Mouse (Mus musculus) megakaryocyte-erythroid progenitor cell, adult 5-6 weeks (primary cell): Measurements from ENCODE around the gene Gnb4. TPM values are rescaled to one million over a fixed set of nuclear protein-coding genes. Genes with fewer than 3 reads are reported as not detected.
A peak's percentile ranks its signal among the peaks of the same experiment; 100 is the strongest.

ENCODE experiments used
- ATAC-seq: replicated peaks from 2 replicates; pipeline ENCODE4 v1.8.0; 2016; ENCODE audit warnings: mild to moderate bottlenecking, inconsistent platforms; ENCODE audit not compliant: severe bottlenecking, poor library complexity, low FRiP score, low TSS enrichment
- total RNA-seq, 2 experiments: library from RNA; stranded (forward) in 1 of 2; stranded (reverse) in 1 of 2; fragments of 200-1000, 215-1000 nt in 1 of 2; fragments of >200 nt in 1 of 2; fragmentation: Nextera tagmentation in 1 of 2; gene quantifications; 2 replicates each; pipeline ENCODE4 v1.2.3; 2014 to 2017

Gene Gnb4
- total RNA-seq (2014; fragmentation: Nextera tagmentation): 33.0 and 42.2 TPM in 2 replicates
- 31.4 and 57.6 TPM in 2 replicates for total RNA-seq (2017)

- peak; percentile 61 for ATAC-seq
These were observed at the start of gene Gnb4 for GRCm38 (mm10) chr3:32616331-32617052. Gene Gnb4, minus strand, starts transcription at chr3:32616585.

DNA sequence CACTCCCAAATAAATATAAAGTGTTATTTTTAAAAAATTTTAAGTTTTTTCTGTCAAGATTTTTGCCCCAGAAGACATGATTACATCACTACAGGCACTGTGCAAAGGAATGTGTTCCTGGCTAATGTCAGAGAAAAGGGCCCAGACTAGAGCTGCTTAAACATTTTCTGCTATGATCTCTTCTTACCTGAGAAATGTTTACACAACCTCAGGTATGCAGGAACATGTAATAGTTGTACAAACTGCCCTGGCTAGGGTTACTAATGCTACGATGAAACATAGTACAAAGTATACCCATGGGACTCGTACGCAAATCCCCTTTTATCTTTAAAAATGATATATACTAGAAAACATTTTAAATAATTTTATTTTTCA lies 45.2 kb upstream of the Gnb4 start:
- no peak for ATAC-seq

- ATAC-seq: no peak; the same call in 1 of the 2 replicates
These were observed 44.6 kb upstream of the Gnb4 start for GRCm38 (mm10) chr3:32660831-32661555.

DNA sequence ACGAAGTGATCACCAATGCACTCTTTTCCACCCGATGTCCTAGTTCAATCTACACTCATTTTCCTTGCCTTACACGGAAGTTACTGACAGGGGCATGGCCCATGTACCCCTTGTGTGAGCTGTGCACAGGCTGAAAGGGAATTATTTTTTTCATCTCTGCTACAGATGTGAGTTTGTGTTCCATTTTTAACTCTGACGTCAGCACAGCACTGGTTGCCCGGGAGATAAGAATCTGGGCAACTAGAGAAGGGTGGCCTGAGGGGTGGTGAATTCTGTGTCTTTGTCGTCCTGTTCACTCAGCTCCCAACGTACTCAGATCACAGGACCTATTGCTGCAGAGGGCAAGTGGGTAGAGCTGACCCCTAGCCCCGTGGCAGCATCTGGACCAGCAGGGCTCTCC lies 43.9 kb upstream of the Gnb4 start:
- no peak for ATAC-seq

- no peak for ATAC-seq
These were observed 43.1 kb upstream of the Gnb4 start for GRCm38 (mm10) chr3:32659506-32659905.

DNA sequence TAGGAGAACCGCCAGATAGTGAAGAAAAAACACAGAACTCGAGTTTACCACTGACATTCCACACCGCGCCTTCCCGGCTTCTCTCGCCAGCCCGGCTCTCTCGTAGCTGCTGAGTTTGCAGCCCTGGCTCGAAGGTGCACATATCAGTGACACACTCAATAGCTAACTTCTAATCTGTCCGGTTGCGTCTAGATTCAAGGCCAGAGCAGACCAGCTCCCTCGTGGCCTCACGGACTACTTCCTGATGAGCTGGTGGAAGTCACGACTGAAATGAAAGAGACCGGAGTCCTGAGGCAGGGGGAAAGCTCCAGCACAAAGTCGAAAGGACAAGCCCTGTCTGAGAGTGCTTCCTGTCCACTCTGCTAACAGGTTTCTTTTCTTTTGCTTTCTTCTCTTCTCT lies 42.4 kb upstream of the Gnb4 start:
- ATAC-seq: 0 out of 2 replicates have a peak, but pooled peaks have one; percentile 11

GRCm38 (mm10) chr3:32658401-32658800 lies 42.0 kb upstream of the Gnb4 start:
- peak; percentile 36; the same call in 1 of the 2 replicates for ATAC-seq

DNA sequence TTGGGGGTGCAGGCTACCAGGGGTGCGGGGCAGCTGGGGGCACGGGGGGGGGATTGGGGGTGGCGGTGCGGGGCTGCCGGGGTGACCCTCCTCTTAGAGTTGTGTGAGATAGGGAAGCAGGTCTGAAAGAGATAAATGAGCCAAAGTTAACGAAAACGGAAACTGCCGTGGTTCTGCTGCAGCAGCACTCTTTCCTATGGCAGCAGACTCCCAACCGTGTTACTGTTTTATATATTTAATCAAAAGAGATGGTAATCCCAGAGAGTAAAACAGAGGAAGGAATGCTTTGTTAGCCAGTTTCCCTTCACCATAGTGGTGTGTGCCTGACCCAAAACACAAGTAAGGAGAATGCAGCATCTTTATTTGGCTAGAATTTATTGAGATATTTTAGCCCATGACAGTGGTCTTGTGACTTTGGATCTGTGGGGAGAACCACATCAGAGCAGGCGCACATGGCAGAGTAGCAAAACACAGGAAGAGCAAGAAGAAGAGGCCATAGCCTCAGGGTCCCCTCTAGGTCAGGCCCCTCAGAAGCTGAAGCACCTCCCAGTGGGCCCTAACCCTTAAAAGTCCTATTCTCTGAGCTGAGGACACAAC lies 40.1 kb upstream of the Gnb4 start:
- no peak for ATAC-seq

DNA sequence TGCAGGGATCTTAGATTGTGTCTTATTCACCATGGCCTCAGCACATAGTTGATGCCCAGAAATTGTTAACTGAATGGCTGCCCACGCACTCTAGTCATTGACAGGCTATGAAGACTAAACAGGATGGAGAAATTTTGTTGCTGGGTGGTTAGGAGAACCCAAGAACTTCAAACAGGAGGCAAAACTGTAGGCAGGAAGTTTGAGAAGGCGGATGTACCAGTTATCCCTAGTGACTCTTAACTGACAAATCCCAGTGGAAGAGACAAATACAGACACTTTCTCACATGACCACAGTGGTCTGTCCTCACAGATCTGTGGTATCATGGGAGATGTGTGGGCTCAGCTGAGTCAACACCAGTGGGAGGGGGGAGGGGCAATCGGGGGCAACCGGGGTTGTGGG lies 39.6 kb upstream of the Gnb4 start:
- ATAC-seq: no peak

DNA sequence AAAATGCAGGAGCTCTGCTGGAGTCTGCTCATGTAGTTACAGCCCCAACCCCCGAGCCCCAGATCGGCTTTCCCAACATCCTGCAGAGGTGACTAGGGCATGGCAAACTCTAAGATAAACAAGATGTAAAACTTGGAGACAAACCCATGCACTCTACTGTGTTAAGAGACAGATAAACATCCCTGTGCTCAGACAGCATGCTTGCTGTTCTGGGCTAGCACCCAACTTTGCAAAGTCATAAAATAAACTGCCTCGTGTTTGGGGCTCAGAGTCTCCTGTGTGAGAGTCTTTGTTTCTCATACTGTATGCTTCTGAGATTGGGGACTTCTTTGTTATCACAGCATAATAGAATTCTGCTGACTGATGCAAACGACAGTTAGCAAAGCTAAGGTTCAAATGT lies 36.4 kb upstream of the Gnb4 start:
- ATAC-seq: peak; percentile 46

- ATAC-seq: no peak
These were observed 32.9 kb upstream of the Gnb4 start for GRCm38 (mm10) chr3:32649284-32649683.

GRCm38 (mm10) chr3:32646918-32647317 lies 30.5 kb upstream of the Gnb4 start:
- no peak for ATAC-seq

DNA sequence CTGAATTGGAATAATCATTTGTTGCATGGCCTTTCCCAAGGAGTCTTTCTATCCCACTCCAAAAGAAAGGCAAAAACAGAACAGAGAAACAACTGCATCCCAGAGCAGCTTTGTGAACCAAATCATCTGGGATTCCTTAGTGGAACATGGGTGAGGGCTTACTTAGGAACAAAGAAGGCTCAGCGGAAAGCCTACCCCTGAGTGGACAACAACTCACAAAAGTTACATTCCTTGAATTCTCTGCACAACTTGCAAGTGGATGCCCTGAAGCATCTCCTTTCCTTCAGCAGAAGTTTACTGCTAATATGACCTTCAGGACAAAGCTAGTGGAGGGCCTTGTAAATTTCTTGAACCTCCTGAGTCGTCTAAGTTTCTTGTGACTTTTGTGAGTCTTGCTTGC lies 28.4 kb upstream of the Gnb4 start:
- ATAC-seq: no peak

GRCm38 (mm10) chr3:32642116-32642515 lies 25.7 kb upstream of the Gnb4 start:
- no peak for ATAC-seq

DNA sequence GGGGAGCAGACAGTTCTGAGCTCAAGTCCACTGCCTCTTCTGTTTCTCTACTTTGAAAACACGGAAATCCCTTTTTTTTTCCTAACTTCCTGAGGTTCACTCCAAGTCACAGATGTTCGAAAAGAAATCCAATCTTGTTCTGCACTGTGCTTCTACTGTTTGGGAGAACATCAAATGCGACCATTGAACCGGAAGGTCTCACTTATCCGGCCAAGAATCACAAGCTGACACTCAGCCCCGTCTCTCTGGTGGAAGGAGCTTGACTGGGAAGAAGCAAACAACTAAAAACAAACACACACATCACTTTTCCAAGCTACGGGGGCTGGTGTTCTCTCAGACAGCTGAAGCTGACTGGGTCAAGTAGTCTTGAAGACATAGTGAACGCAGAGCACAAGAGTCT lies 21.9 kb upstream of the Gnb4 start:
- ATAC-seq: no peak

DNA sequence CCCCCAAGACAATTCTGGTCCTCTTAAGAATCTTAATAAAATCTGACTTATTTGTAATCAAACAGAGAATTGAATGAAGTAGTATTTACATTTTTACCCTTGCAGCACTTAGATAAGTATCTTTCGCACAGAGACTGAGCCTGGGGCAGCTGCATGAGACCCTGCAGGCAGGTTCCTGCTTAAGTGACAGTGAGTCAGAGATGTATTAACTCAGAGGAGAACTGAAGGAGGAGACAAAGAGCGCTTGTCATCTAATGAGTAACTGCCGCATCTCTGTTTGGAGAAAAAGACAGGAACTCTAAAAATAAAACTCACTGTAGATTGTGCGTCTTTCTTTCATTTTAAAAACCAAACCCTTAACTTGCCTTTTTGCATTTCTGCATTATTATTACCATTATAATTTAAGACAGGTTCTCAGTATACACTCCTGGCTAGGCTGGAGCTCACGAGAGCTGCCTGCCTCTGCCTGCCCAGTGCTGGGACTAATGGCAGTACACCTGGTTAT lies 16.4 kb upstream of the Gnb4 start:
- ATAC-seq: no peak

DNA sequence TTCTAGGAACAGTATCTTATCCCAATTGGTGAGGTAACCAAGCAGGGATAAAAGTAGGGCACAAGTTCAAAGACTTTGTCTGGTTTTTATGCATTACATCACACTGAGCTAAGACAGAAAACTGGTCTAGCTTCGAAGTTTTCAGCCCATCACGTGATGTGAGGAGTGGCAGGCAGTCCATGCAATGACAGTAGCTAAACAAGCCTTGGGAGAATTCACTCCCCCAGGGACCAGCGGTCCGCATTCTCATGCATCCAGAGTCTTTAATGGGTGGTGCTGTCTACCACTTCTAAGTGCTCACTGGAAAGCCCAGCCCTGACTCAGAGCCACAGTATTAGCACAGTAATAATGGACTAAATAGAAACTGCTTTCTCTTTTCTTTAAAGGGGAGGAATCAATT lies 13.8 kb upstream of the Gnb4 start:
- no peak for ATAC-seq

DNA sequence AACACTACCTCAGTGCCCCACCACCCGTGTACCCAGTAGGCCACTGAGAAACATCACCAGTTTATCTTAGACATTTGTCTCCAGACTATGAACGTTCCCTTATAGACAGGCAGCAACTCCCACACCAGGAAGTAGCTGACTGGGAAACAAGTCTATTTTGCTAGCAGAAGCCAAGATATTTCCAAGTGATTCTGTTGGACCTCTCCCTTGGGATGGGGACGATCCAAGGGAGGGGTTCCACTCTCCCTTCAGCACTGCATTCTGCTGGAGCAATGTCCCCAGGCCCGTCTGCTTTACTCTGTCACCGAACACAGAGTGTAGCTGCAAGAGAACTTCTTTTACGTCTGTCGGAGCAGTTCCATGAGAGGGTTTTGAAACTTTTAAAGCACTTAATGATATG lies 11.8 kb upstream of the Gnb4 start:
- no peak for ATAC-seq

- no peak for ATAC-seq
These were observed 5.7 kb upstream of the Gnb4 start for GRCm38 (mm10) chr3:32622106-32622505.

DNA sequence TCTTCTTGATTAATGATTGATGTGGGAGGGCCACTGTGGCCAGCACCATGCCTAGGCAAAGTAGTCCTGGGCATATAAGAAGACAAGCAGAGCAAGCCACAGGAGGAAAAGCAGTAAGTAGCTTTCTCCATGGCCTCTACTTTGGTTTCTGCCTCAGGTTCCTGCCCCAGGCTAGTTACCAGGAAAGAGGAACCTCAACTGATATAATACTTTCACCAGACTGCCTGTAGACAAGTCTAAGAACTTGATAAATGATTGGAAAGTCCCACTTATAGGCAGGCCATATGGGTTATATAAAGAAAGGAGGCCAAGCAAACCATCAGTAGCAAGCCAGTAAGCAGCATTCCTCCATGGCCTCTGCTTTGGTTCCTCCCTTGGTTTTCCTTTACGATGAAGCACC lies 5.3 kb upstream of the Gnb4 start:
- ATAC-seq: no peak
